Mouse (Mus musculus) intestine, embryonic 16.5 days (tissue): Measurements from ENCODE around the gene Itpka. TPM values are rescaled to one million over a fixed set of nuclear protein-coding genes. Genes with fewer than 3 reads are reported as not detected.

Experiments used
- ATAC-seq: fragments of 200-750 bp; cut with Nextera tagmentation; 2 replicates; pipeline ENCODE4 v1.8.0; 2017; ENCODE audit warnings: moderate TSS enrichment, moderate library complexity
- H3K27ac ChIP-seq: fragments of 300-500 bp; sonication (generic); 2 replicates; pipeline ENCODE4 v1.5.1; 2014; ENCODE audit warnings: mild to moderate bottlenecking, low read length
- H3K27me3 ChIP-seq: fragments of 300-500 bp; sonication (generic); replicated peaks from 2 replicates; pipeline ENCODE4 v1.6.1; 2014; ENCODE audit warnings: low read length, control low read depth, mixed read lengths; ENCODE audit not compliant: control insufficient read depth, insufficient read depth
- H3K36me3 ChIP-seq: fragments of 300-500 bp; sonication (generic); 2 replicates; pipeline ENCODE4 v1.6.1; 2014; ENCODE audit warnings: low read length, control low read depth; ENCODE audit not compliant: control insufficient read depth, insufficient read depth
- H3K4me1 ChIP-seq: fragments of 300-500 bp; sonication (generic); 2 replicates; pipeline ENCODE4 v1.6.1; 2014; ENCODE audit warnings: low read length, control low read depth, mixed read lengths; ENCODE audit not compliant: control insufficient read depth, insufficient read depth
- H3K4me2 ChIP-seq: fragments of 300-500 bp; sonication (generic); 2 replicates; pipeline ENCODE4 v1.6.1; 2014; ENCODE audit warnings: low read depth, low read length, control low read depth
- H3K4me3 ChIP-seq: fragments of 300-500 bp; sonication (generic); 2 replicates; pipeline ENCODE4 v1.5.1; 2014; ENCODE audit warnings: mild to moderate bottlenecking, low read length
- H3K9ac ChIP-seq: fragments of 300-500 bp; sonication (generic); 2 replicates; pipeline ENCODE4 v1.6.1; 2014; ENCODE audit warnings: low read depth, low read length
- H3K9me3 ChIP-seq: fragments of 300-500 bp; sonication (generic); 2 replicates; pipeline ENCODE4 v1.6.1; 2016; ENCODE audit warnings: low read length, control low read depth; ENCODE audit not compliant: control insufficient read depth
- WGBS: fragments of 180-500 bp; shearing (Covaris S2); extraction: QIAGEN DNeasy Blood & Tissue Kit; methylation state at CpG from one replicate; pipeline ENCODE4 v1.1.7; 2014; 5-methylcytosine and 5-hydroxymethylcytosine counted together
- polyA plus RNA-seq: library from polyadenylated mRNA; unstranded; fragments of >200 nt; fragmentation: Nextera tagmentation; extraction: Ambion mirVana; gene quantifications from 2 replicates; pipeline ENCODE4 v1.2.1, GENCODE M21; 2015

Gene Itpka
- polyA plus RNA-seq, 1 experiment from 2014 or later, result 7.5 TPM

DNA sequence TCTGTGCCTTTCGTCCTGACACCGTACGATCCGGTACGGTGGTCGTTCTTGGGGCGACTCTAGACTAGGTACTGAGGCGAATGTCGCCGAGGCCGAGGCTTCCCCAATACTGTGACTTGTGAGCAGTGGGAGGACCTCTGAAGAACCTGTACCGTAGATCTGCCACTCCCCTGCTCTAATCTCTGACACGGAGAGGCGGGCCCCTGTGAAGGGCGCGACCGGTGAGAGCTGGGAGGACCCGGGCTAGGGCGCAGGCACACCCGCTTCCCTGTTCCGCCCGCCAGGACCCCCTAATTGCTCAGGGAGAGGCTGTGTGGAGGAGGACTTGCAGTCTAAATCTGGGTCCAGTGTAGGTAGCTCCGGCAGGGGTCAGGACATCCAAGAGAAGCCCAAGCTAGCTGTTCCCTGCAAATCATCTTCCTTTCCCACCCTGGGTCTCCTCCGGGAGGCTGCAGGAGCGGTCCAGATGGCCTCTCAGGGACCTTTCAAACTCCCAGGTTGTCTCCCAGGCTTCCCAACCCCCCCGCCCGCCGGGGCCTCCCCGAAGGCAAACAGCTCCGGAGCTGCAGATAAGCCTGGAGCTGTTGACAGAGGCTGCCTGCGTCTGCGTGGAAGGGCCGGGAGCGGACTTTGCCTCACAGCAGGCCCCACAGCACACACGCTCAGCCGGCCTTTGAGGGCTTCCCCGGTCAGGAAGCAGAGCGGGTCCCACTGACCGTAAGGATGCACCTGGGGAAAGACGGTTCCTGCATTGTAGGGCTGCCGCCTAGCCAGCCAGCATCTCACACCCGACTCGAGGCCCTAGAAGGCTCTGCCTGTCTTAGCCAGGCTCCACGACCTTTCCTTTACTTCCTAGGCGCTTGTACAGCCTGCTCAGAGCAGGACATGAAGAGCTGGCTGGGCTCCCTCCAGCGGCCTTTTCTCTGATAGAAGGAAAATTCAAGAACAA is 2.3 kb downstream of the Itpka start:
- Histone ChIP-seq H3K27me3 (peaks cover 4% of the 10 kb centered on the region; the same call in 1 of the 2 replicates), H3K27ac (peak overlapping the region; percentile 94), H3K9me3 (no peaks in the 10 kb centered on the region), H3K4me2 (peak overlapping the region; percentile 100), H3K9ac (peak overlapping the region; percentile 74), H3K4me3 (peak overlapping the region; percentile 60), H3K4me1 (peaks cover 32% of the 10 kb centered on the region), H3K36me3 (no peaks in the 10 kb centered on the region)
- ATAC-seq, result peak; percentile 89
- 6% methylated on average over 45 of the region's 46 CpGs for WGBS

DNA sequence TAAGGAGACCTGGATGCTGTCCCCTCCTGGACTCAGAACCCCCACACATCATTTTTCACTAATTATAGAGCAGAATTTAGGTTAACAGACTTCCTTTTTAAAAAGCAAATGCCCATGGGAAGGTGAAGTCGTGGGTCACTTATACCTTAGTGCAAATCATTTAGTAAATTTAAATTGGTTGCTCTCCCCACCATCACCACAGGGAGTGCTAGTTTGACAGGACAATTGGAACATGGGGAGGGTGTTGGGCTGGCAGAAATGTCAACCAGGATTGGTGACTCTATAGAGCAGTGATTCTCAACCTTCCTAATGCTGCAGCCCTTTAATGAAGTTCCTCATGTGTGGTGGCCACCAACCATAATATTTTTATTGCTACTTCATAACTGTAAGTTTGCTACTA is 3.1 kb downstream of the Itpka start:
- H3K4me1 ChIP-seq, result peaks cover 32% of the 10 kb centered on the region
- WGBS, result 8% methylated on average over 1 of the region's 1 CpGs
- H3K4me2 ChIP-seq, result peak overlapping the region; percentile 100; the same call in 1 of the 2 replicates
- peak overlapping the region; percentile 94 for H3K27ac ChIP-seq
- 0 out of 2 replicates have a peak overlapping the region, but pooled peaks have one; percentile 46 for H3K9ac ChIP-seq
- no peak for ATAC-seq
- peak overlapping the region; percentile 60 for H3K4me3 ChIP-seq
- H3K9me3 ChIP-seq, result no peaks in the 10 kb centered on the region
- no peaks in the 10 kb centered on the region for H3K36me3 ChIP-seq
- H3K27me3 ChIP-seq, result peaks cover 4% of the 10 kb centered on the region; the same call in 1 of the 2 replicates

GRCm38 (mm10) chr2:119747554-119747953 is 5.4 kb downstream of the Itpka start:
- H3K9ac ChIP-seq, result no peak overlapping the region
- no peaks in the 10 kb centered on the region for H3K36me3 ChIP-seq
- 81% methylated on average over 7 of the region's 7 CpGs for WGBS
- no peak for ATAC-seq
- H3K4me3 ChIP-seq, result no peak overlapping the region
- peaks cover 4% of the 10 kb centered on the region; the same call in 1 of the 2 replicates for H3K27me3 ChIP-seq
- no peak overlapping the region for H3K4me2 ChIP-seq
- peaks cover 20% of the 10 kb centered on the region for H3K4me1 ChIP-seq
- no peak overlapping the region for H3K27ac ChIP-seq
- no peaks in the 10 kb centered on the region for H3K9me3 ChIP-seq

DNA sequence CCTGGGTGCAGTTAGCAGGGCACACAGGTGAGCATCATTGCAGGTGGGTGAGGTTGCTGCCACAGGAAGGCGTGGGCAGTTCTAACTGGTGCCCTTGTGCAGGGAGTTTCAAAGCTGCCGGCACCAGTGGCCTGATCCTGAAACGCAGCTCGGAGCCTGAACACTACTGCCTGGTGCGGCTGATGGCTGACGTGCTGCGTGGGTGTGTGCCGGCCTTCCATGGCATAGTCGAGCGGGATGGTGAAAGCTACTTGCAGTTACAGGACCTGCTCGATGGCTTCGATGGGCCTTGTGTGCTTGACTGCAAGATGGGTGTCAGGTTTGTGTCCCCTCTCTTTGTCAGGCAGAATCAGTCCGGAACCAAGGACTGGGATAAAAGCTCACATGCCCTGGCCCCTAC is 7.1 kb downstream of the Itpka start:
- ATAC-seq, result no peak
- Histone ChIP-seq H3K9ac (no peak overlapping the region), H3K4me3 (no peak overlapping the region), H3K27me3 (peaks cover 3% of the 10 kb centered on the region; the same call in 1 of the 2 replicates), H3K36me3 (no peaks in the 10 kb centered on the region), H3K4me1 (peaks cover 8% of the 10 kb centered on the region), H3K27ac (no peak overlapping the region), H3K4me2 (no peak overlapping the region), H3K9me3 (no peaks in the 10 kb centered on the region)
- 75% methylated on average over 13 of the region's 13 CpGs for WGBS

GRCm38 (mm10) chr2:119757601-119758100 is 15.5 kb downstream of the Itpka start:
- peak; percentile 64 for ATAC-seq
- Histone ChIP-seq H3K4me3 (peak overlapping the region; percentile 66), H3K9ac (peak overlapping the region; percentile 68), H3K36me3 (no peaks in the 10 kb centered on the region), H3K27ac (no peak overlapping the region), H3K9me3 (no peaks in the 10 kb centered on the region), H3K4me1 (peaks cover 7% of the 10 kb centered on the region), H3K27me3 (peaks cover 30% of the 10 kb centered on the region), H3K4me2 (peak overlapping the region; percentile 99)
- WGBS, result 4% methylated on average over 31 of the region's 31 CpGs

GRCm38 (mm10) chr2:119758101-119758843 is 16.1 kb downstream of the Itpka start:
- no peaks in the 10 kb centered on the region for H3K9me3 ChIP-seq
- H3K9ac ChIP-seq, result peak overlapping the region; percentile 68
- no peak overlapping the region for H3K27ac ChIP-seq
- peaks cover 27% of the 10 kb centered on the region for H3K27me3 ChIP-seq
- under 1% methylated on average over 73 of the region's 77 CpGs for WGBS
- peak overlapping the region; percentile 99 for H3K4me2 ChIP-seq
- ATAC-seq, result peak; percentile 41
- H3K36me3 ChIP-seq, result no peaks in the 10 kb centered on the region
- peak overlapping the region; percentile 66 for H3K4me3 ChIP-seq
- H3K4me1 ChIP-seq, result peaks cover 7% of the 10 kb centered on the region

DNA sequence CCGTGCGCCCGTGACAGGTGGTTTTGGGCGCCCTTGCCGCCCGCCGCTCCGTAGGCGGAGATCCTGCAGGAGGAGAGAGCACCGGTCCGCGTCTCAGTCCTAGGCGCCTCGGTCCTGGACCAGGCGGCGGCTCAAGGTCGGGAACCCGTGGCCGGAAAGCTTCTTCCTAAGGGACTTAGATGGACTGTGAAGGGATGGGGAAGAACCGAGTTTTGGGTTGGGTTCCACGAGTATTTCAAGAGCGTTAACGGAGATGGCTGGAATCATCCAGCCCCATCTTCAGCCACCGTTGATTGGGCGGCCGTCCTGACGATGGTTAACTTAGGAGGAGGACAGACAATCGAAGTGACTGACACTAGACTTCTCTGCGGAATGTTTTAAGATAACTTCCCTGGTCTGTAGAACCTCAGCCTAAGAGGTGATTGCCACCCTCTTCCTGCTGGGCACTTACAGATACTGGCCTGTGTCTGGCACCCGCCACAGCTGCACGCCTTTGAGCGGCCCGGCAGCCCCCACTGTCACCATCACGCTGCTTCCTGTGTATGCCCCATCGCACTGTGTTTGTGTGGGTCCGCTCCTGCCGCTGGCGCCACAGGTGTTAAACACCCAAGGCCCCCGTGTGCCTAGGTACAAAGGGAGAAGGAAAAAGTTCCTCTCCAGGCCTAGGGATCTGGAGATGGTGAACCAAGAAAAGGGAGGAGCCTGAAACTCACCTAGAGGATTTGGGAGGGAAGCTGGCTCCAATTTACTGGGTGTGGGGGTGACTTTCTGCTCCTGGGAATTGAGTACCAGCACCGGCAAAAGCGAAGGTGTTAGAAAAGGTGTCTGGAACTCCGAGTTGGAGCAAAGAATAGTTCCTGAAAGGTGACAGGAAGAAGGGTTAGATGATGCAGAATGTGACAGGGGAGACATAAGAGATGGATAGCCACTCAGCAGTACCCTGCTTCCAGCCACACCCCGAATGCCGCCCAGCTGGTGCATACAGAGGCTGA is 17.0 kb downstream of the Itpka start:
- Histone ChIP-seq H3K4me1 (peaks cover 7% of the 10 kb centered on the region), H3K4me2 (peak overlapping the region; percentile 99), H3K36me3 (no peaks in the 10 kb centered on the region), H3K27me3 (peaks cover 27% of the 10 kb centered on the region), H3K4me3 (peak overlapping the region; percentile 66), H3K9me3 (no peaks in the 10 kb centered on the region), H3K27ac (no peak overlapping the region), H3K9ac (peak overlapping the region; percentile 68; the same call in 1 of the 2 replicates)
- WGBS, result 6% methylated on average over 44 of the region's 44 CpGs
- peak; percentile 10; the same call in 1 of the 2 replicates for ATAC-seq

DNA sequence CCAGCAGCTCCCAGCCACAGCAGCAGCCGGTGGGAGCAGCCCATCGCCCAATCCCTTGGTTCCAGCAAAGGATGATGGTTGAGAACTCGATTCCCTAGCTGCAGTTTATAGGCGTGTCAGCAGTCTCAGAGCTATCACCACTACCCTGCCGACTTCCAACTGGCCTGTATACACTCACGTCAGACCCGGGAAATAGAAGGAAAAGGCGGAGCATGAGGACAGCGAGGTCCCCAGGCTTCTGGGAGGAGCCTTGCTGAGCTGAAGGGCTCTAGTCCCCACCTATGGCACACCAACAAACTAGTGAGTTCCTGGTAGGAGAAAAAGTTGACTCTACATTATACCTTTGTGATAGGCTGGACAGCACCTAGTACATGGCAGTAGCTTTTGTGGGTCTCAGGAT is 18.1 kb downstream of the Itpka start, which contains the start of gene Ltk:
TSS of gene Ltk (minus strand) at position 181 of the 400 bp plus-strand sequence.
- ATAC-seq, result peak; percentile 34; the same call in 1 of the 2 replicates
- Histone ChIP-seq H3K9me3 (no peaks in the 10 kb centered on the region), H3K27me3 (peaks cover 24% of the 10 kb centered on the region), H3K9ac (no peak within 1 kb of the TSS), H3K36me3 (no peaks in the 10 kb centered on the region), H3K4me3 (no peak within 1 kb of the TSS), H3K27ac (no peak within 1 kb of the TSS), H3K4me2 (no peak within 1 kb of the TSS), H3K4me1 (peaks cover 7% of the 10 kb centered on the region)
- WGBS, result 13% methylated on average over 9 of the region's 9 CpGs
